Mouse (Mus musculus): ENCODE measurements around the gene Macrod1. TPM values are rescaled to one million over a fixed set of nuclear protein-coding genes. Genes with fewer than 3 reads are reported as not detected.
"Not testable (repeated sequence)": the region's sequence is repeated elsewhere in the genome, so short reads cannot be mapped to it uniquely, and the experiment has no call there.

The Macrod1 gene
- polyA plus RNA-seq, 1 experiment from 2014 or later: 5.6 TPM

DNA sequence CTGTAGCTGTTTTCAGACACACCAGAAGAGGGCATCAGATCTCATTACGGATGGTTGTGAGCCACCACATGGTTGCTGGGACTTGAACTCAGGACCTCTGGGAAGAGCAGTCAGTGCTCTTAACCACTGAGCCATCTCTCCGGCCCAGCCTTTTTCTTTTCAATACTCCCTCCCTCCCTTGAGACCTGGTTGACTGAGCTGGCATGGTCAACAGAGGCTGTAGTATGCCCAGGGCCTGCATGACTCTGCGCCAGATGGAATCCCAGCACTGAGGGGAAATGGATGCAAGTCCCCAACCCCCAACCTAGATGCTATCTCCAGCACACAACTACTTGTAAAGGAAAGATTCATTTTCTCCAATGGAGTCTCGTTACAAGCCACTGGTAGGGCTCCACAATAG lies 3.2 kb upstream of the Macrod1 start:
- not testable (repeated sequence) for H3K27me3 ChIP-seq (ENCODE audit: control insufficient read depth, insufficient read depth, low read length); ATAC-seq (ENCODE audit: low read depth); H3K4me2 ChIP-seq (ENCODE audit: low read depth, low read length); H3K27ac ChIP-seq (ENCODE audit: low read depth, low read length); H3K36me3 ChIP-seq (ENCODE audit: control insufficient read depth, insufficient read depth, low read length); H3K9me3 ChIP-seq (ENCODE audit: control insufficient read depth, low read length); H3K9ac ChIP-seq (replicated peaks; ENCODE audit: low read depth, low read length); H3K4me3 ChIP-seq (ENCODE audit: low read depth, low read length)
- peaks cover 11% of the 10 kb centered on the region; the same call in 1 of the 2 replicates for H3K4me1 ChIP-seq (ENCODE audit: control insufficient read depth, insufficient read depth, low read length)
- 77% methylated on average over 4 of the region's 4 CpGs for WGBS

DNA sequence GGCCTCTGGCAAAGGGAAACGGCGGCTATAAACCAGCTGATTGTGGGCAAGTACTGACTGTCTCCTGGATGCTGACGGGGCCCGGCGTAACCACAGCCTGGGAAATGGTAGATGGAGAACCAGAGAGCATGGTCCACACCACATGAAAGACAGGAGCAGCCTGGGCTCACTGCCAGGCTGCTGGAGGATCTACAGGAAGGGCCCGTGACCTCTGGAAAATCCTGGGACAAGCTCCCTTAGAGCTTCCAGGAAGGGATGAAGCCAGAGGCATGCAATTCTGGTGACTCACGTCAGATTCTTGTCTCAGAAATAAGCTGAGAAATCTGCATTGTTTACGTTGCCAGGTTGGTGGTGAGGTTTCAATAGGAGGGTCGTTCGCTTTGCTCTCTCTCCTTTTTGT lies 1.8 kb upstream of the Macrod1 start:
- ATAC-seq (ENCODE audit: low read depth): no peak
- Histone ChIP-seq H3K9me3 (ENCODE audit: control insufficient read depth, low read length) (no peaks in the 10 kb centered on the region), H3K27me3 (ENCODE audit: control insufficient read depth, insufficient read depth, low read length) (0 out of 2 replicates have a peak, but pooled peaks cover 8% of the 10 kb centered on the region)

DNA sequence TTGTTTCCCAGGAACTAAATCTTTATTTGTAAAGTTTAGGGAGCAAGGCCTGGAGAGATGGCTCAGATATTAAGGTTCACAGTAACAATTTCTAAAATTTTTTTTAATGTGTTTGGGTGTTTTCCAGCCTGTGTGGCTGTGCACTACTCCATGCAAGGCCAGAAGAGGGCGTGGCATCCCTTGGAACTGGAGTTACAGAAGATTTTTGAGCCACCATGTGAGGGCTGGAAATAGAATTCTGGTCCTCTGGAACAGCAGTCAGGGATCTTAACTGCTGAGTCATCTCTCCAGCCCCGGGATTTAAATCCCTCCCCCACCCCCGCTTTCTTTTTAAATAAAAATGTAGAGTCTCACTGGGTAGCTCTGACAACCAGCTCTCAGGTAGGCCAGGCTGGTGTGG lies 1.4 kb upstream of the Macrod1 start:
- no peak overlapping the region for H3K9ac ChIP-seq (replicated peaks; ENCODE audit: low read depth, low read length)
- H3K27ac ChIP-seq (ENCODE audit: low read depth, low read length): no peak overlapping the region
- H3K36me3 ChIP-seq (ENCODE audit: control insufficient read depth, insufficient read depth, low read length): no peaks in the 10 kb centered on the region
- 52% methylated on average over 3 of the region's 3 CpGs for WGBS
- H3K4me1 ChIP-seq (ENCODE audit: control insufficient read depth, insufficient read depth, low read length): peaks cover 11% of the 10 kb centered on the region; the same call in 1 of the 2 replicates
- ATAC-seq (ENCODE audit: low read depth): no peak
- H3K9me3 ChIP-seq (ENCODE audit: control insufficient read depth, low read length): no peaks in the 10 kb centered on the region
- H3K27me3 ChIP-seq (ENCODE audit: control insufficient read depth, insufficient read depth, low read length): 0 out of 2 replicates have a peak, but pooled peaks cover 8% of the 10 kb centered on the region
- no peak overlapping the region for H3K4me3 ChIP-seq (ENCODE audit: low read depth, low read length)
- H3K4me2 ChIP-seq (ENCODE audit: low read depth, low read length): no peak overlapping the region

More for the DNA sequence above, 1.8 kb upstream of the Macrod1 start:
- no peak overlapping the region for H3K27ac ChIP-seq (ENCODE audit: low read depth, low read length)
- no peak overlapping the region for H3K9ac ChIP-seq (replicated peaks; ENCODE audit: low read depth, low read length)
- no peak overlapping the region for H3K4me2 ChIP-seq (ENCODE audit: low read depth, low read length)
- H3K36me3 ChIP-seq (ENCODE audit: control insufficient read depth, insufficient read depth, low read length): no peaks in the 10 kb centered on the region
- 54% methylated on average over 10 of the region's 10 CpGs for WGBS
- H3K4me3 ChIP-seq (ENCODE audit: low read depth, low read length): no peak overlapping the region
- peaks cover 11% of the 10 kb centered on the region; the same call in 1 of the 2 replicates for H3K4me1 ChIP-seq (ENCODE audit: control insufficient read depth, insufficient read depth, low read length)

DNA sequence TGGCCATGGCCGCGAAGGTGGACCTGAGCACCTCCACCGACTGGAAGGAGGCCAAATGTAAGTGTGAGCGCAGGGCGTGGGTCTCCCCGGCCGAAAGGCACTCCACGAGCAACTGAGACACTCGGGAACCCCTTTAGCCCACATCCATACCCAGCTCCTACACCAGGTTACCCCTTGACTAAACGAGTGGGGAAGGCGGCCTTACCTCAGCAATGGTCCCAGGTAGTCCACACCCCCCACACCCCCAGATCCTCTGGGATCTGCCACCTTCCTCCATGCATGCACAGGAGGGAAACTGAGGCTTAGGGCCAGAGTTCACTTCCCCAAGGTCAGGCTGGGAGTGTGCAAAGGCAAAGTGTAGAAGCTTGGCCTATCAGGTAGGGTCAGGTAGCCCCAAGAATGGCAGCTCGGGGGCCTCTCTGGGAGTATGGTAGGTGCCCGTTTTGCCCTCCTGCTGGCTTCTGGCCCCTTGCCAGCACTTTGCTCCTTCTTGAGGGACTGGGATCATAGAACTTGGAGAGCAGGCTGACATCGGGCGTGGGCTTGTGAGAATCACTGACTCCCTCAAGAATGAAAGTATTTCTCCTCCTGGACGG lies 614 bp downstream of the Macrod1 start:
- Histone ChIP-seq H3K4me1 (ENCODE audit: control insufficient read depth, insufficient read depth, low read length) (peaks cover 11% of the 10 kb centered on the region; the same call in 1 of the 2 replicates), H3K9ac (replicated peaks; ENCODE audit: low read depth, low read length) (peak overlapping the region; percentile 54), H3K4me3 (ENCODE audit: low read depth, low read length) (peak overlapping the region; percentile 65), H3K36me3 (ENCODE audit: control insufficient read depth, insufficient read depth, low read length) (no peaks in the 10 kb centered on the region), H3K9me3 (ENCODE audit: control insufficient read depth, low read length) (no peaks in the 10 kb centered on the region), H3K4me2 (ENCODE audit: low read depth, low read length) (peak overlapping the region; percentile 99), H3K27me3 (ENCODE audit: control insufficient read depth, insufficient read depth, low read length) (0 out of 2 replicates have a peak, but pooled peaks cover 8% of the 10 kb centered on the region), H3K27ac (ENCODE audit: low read depth, low read length) (no peak overlapping the region)
- peak; percentile 25; the same call in 1 of the 2 replicates for ATAC-seq (ENCODE audit: low read depth)
- WGBS: 4% methylated on average over 16 of the region's 16 CpGs

DNA sequence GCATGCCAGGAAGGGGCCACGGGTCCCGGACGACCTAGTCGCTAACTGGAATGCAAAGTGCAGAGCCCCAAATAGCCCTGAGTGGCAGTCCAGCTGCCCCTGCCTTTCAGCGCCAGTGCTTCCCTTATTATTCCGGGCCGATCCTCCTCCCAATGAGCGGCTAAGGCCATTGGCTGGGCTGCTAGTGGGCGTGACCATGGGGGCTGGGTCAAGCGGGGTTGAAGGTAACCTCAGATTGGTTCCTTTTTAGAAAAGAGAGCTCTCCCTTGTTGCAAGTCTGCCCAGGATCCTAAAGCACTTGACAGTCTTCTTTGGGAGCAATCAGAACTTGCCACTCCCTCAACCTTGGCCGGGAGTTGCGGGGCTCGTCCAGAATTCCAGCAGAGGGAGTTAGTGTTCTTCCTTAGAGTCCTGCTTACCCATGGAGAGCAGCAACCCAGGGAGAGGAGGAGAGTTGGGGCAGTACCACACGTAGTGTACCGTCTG lies 1.2 kb downstream of the Macrod1 start:
- Histone ChIP-seq H3K27me3 (ENCODE audit: control insufficient read depth, insufficient read depth, low read length) (0 out of 2 replicates have a peak, but pooled peaks cover 8% of the 10 kb centered on the region), H3K4me2 (ENCODE audit: low read depth, low read length) (peak overlapping the region; percentile 99), H3K27ac (ENCODE audit: low read depth, low read length) (no peak overlapping the region), H3K4me1 (ENCODE audit: control insufficient read depth, insufficient read depth, low read length) (peaks cover 11% of the 10 kb centered on the region; the same call in 1 of the 2 replicates), H3K9ac (replicated peaks; ENCODE audit: low read depth, low read length) (no peak overlapping the region), H3K4me3 (ENCODE audit: low read depth, low read length) (peak overlapping the region; percentile 65), H3K9me3 (ENCODE audit: control insufficient read depth, low read length) (no peaks in the 10 kb centered on the region), H3K36me3 (ENCODE audit: control insufficient read depth, insufficient read depth, low read length) (no peaks in the 10 kb centered on the region)
- 0% methylated on average over 15 of the region's 15 CpGs for WGBS
- peak; percentile 45; the same call in 1 of the 2 replicates for ATAC-seq (ENCODE audit: low read depth)

DNA sequence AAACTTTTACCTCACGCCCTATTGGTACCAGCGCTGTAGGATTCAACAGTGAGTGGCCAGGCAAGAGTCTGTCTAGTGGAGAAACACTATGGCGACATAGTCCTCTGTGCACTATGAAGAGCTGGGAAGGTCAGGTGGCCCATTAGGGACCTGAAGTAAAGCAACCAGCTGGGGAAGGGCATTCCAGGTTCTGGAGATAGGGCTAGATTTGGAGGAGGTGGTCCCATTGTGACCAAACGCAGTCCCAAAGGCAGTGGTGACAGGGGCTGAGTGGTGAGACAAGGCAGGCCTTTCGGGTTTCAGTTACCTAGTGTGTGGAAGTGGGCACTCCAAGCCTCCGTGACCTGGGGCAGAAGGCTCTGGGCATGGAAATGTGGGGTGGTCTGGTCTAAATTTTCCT lies 1.9 kb downstream of the Macrod1 start:
- ATAC-seq (ENCODE audit: low read depth): no peak
- peaks cover 8% of the 10 kb centered on the region; the same call in 1 of the 2 replicates for H3K27me3 ChIP-seq (ENCODE audit: control insufficient read depth, insufficient read depth, low read length)
- no peaks in the 10 kb centered on the region for H3K36me3 ChIP-seq (ENCODE audit: control insufficient read depth, insufficient read depth, low read length)
- no peak overlapping the region for H3K4me3 ChIP-seq (ENCODE audit: low read depth, low read length)
- no peak overlapping the region for H3K4me2 ChIP-seq (ENCODE audit: low read depth, low read length)
- 71% methylated on average over 6 of the region's 6 CpGs for WGBS
- peaks cover 11% of the 10 kb centered on the region; the same call in 1 of the 2 replicates for H3K4me1 ChIP-seq (ENCODE audit: control insufficient read depth, insufficient read depth, low read length)
- no peak overlapping the region for H3K9ac ChIP-seq (replicated peaks; ENCODE audit: low read depth, low read length)
- H3K9me3 ChIP-seq (ENCODE audit: control insufficient read depth, low read length): no peaks in the 10 kb centered on the region
- no peak overlapping the region for H3K27ac ChIP-seq (ENCODE audit: low read depth, low read length)

DNA sequence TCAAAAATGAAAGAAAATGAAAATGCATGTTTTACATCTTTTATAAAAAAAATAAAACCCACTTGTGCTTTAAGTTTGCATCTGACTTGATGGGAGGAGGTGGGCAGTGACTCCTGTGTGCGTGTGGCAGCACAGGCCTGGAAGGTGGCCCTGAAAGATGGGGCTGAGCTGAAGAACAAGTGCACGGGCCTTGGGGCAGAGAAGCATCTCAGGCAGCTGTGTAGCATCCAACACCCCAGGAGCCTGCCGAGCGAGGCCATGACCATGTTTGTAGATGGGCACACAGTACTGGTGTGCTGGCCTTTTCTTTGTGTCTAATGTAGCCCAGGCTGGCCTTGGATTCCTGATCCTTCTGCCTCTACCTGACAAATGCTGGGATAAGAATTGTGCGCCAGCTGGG lies 5.5 kb downstream of the Macrod1 start:
- WGBS: 80% methylated on average over 5 of the region's 5 CpGs
- Histone ChIP-seq H3K4me2 (ENCODE audit: low read depth, low read length) (no peak overlapping the region), H3K27ac (ENCODE audit: low read depth, low read length) (no peak overlapping the region), H3K27me3 (ENCODE audit: control insufficient read depth, insufficient read depth, low read length) (peaks cover 2% of the 10 kb centered on the region; the same call in 1 of the 2 replicates), H3K9me3 (ENCODE audit: control insufficient read depth, low read length) (no peaks in the 10 kb centered on the region), H3K36me3 (ENCODE audit: control insufficient read depth, insufficient read depth, low read length) (no peaks in the 10 kb centered on the region), H3K4me1 (ENCODE audit: control insufficient read depth, insufficient read depth, low read length) (peaks cover 22% of the 10 kb centered on the region), H3K9ac (replicated peaks; ENCODE audit: low read depth, low read length) (no peak overlapping the region), H3K4me3 (ENCODE audit: low read depth, low read length) (no peak overlapping the region)
- ATAC-seq (ENCODE audit: low read depth): no peak

DNA sequence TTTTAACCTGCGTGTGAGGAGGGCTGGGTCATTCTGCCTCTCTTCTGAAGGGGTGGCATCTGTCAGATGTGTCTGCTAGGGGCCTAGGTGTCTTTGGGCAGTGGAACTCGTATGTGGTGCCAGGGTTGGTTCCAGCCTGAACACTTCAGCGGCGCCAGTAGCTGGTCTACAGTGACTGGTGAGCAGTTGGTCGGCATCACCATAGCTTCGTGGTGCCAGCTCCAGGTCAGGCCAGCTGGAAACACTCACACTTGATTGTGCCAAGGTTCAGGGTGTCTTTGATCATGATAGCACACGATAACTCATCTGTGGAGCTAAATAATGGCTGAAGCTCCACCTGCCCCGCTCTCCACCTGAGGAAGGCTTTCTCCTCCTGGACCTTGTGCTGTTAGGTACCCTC lies 6.3 kb downstream of the Macrod1 start:
- Histone ChIP-seq H3K4me2 (ENCODE audit: low read depth, low read length) (no peak overlapping the region), H3K9ac (replicated peaks; ENCODE audit: low read depth, low read length) (no peak overlapping the region), H3K4me1 (ENCODE audit: control insufficient read depth, insufficient read depth, low read length) (peaks cover 21% of the 10 kb centered on the region), H3K4me3 (ENCODE audit: low read depth, low read length) (no peak overlapping the region), H3K27ac (ENCODE audit: low read depth, low read length) (no peak overlapping the region), H3K27me3 (ENCODE audit: control insufficient read depth, insufficient read depth, low read length) (peaks cover 2% of the 10 kb centered on the region; the same call in 1 of the 2 replicates), H3K36me3 (ENCODE audit: control insufficient read depth, insufficient read depth, low read length) (no peaks in the 10 kb centered on the region), H3K9me3 (ENCODE audit: control insufficient read depth, low read length) (no peaks in the 10 kb centered on the region)
- WGBS: 93% methylated on average over 8 of the region's 8 CpGs
- ATAC-seq (ENCODE audit: low read depth): no peak

DNA sequence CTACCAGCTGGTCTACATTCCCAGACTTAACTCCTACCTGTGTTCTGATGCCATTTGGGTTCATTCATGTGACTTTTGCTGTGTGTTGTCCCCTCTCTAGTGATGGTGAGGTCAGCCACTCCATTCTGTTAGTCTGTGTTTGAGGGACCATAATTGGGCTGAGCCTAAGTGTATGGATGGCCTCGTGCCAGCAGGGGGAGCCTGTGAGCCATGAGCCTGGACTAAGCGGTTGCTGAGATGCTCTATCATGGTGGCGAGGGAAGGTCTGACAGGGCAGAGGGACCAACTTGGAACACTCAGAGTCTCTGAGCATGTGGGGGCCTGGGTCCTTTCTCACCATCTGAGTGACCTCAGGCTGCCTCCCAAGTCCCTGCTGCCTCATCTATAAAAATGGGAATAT lies 8.0 kb downstream of the Macrod1 start:
- no peaks in the 10 kb centered on the region; the same call in 1 of the 2 replicates for H3K27me3 ChIP-seq (ENCODE audit: control insufficient read depth, insufficient read depth, low read length)
- no peak overlapping the region for H3K4me3 ChIP-seq (ENCODE audit: low read depth, low read length)
- H3K9me3 ChIP-seq (ENCODE audit: control insufficient read depth, low read length): no peaks in the 10 kb centered on the region
- peak; percentile 15; the same call in 1 of the 2 replicates for ATAC-seq (ENCODE audit: low read depth)
- H3K9ac ChIP-seq (replicated peaks; ENCODE audit: low read depth, low read length): no peak overlapping the region
- no peaks in the 10 kb centered on the region for H3K36me3 ChIP-seq (ENCODE audit: control insufficient read depth, insufficient read depth, low read length)
- WGBS: 0% methylated on average over 3 of the region's 3 CpGs
- H3K4me1 ChIP-seq (ENCODE audit: control insufficient read depth, insufficient read depth, low read length): peaks cover 33% of the 10 kb centered on the region
- no peak overlapping the region for H3K4me2 ChIP-seq (ENCODE audit: low read depth, low read length)
- H3K27ac ChIP-seq (ENCODE audit: low read depth, low read length): no peak overlapping the region

Data from neural tube, embryonic 14.5 days (tissue).